Mouse (Mus musculus) midbrain, embryonic 11.5 days (tissue): ENCODE data around the gene Clcc1. TPM values are rescaled to one million over a fixed set of nuclear protein-coding genes. Genes with fewer than 3 reads are reported as not detected.
A peak's percentile ranks its signal among the peaks of the same experiment; 100 is the strongest.
"Not testable (repeated sequence)": the region's sequence is repeated elsewhere in the genome, so short reads cannot be mapped to it uniquely, and the experiment has no call there.

Experiments used
- ATAC-seq: fragments of 200-750 bp; cut with Nextera tagmentation; 2 replicates; pipeline ENCODE4 v1.8.0; 2017; ENCODE audit warnings: moderate TSS enrichment, moderate library complexity; ENCODE audit not compliant: low FRiP score
- DNase-seq: peaks from one replicate; pipeline ENCODE4 v3.0.0; 2015; ENCODE audit warnings: low spot score; ENCODE audit errors: missing footprints
- H3K27ac ChIP-seq: fragments of 300-500 bp; sonication (generic); 2 replicates; pipeline ENCODE4 v1.5.1; 2014; ENCODE audit warnings: low read depth, low read length
- H3K27me3 ChIP-seq: fragments of 300-500 bp; sonication (generic); 2 replicates; pipeline ENCODE4 v1.6.1; 2014; ENCODE audit warnings: mild to moderate bottlenecking, low read length, moderate library complexity, mixed read lengths; ENCODE audit not compliant: control insufficient read depth, insufficient read depth
- H3K36me3 ChIP-seq: fragments of 300-500 bp; sonication (generic); 2 replicates; pipeline ENCODE4 v1.6.1; 2014; ENCODE audit warnings: mild to moderate bottlenecking, low read length, moderate library complexity, mixed read lengths; ENCODE audit not compliant: control insufficient read depth, insufficient read depth
- H3K4me1 ChIP-seq: fragments of 300-500 bp; sonication (generic); 2 replicates; pipeline ENCODE4 v1.6.1; 2014; ENCODE audit warnings: low read length; ENCODE audit not compliant: control insufficient read depth, insufficient read depth
- H3K4me2 ChIP-seq: fragments of 300-500 bp; sonication (generic); 2 replicates; pipeline ENCODE4 v1.6.1; 2014; ENCODE audit warnings: mild to moderate bottlenecking, moderate library complexity
- H3K4me3 ChIP-seq: fragments of 300-500 bp; sonication (generic); 2 replicates; pipeline ENCODE4 v1.5.1; 2014; ENCODE audit warnings: low read depth, low read length
- H3K9ac ChIP-seq: fragments of 300-500 bp; sonication (generic); 2 replicates; pipeline ENCODE4 v1.6.1; 2014; ENCODE audit warnings: low read length
- H3K9me3 ChIP-seq: fragments of 300-500 bp; sonication (generic); 2 replicates; pipeline ENCODE4 v1.6.1; 2016; ENCODE audit warnings: low read length; ENCODE audit not compliant: control insufficient read depth
- WGBS: fragments of 180-500 bp; shearing (Covaris S2); extraction: QIAGEN DNeasy Blood & Tissue Kit; methylation state at CpG from one replicate; pipeline ENCODE4 v1.1.7; 2014; 5-methylcytosine and 5-hydroxymethylcytosine counted together
- polyA plus RNA-seq: library from polyadenylated mRNA; unstranded; fragments of >200 nt; fragmentation: Nextera tagmentation; extraction: Ambion mirVana; gene quantifications from 2 replicates; pipeline ENCODE4 v1.2.1, GENCODE M21; 2014

Gene Clcc1
- polyA plus RNA-seq, result 64.0 and 76.2 TPM in 2 replicates

GRCm38 (mm10) chr3:108653710-108654379 lies at the start of gene Clcc1:
TSS of gene Clcc1 (plus strand) at chr3:108653913.
- DNase-seq, result peak; percentile 100
- Histone ChIP-seq H3K9ac (peak within 1 kb of the TSS; percentile 82), H3K36me3 (no peaks in the 10 kb centered on the region), H3K27ac (peak within 1 kb of the TSS; percentile 52), H3K4me2 (peak within 1 kb of the TSS; percentile 45), H3K4me1 (peaks cover 8% of the 10 kb centered on the region; the same call in 1 of the 2 replicates), H3K4me3 (peak within 1 kb of the TSS; percentile 73), H3K27me3 (no peaks in the 10 kb centered on the region), H3K9me3 (no peaks in the 10 kb centered on the region)
- WGBS, result under 1% methylated on average over 56 of the region's 57 CpGs
- ATAC-seq, result peak; percentile 97

- no peak overlapping the region for H3K9ac ChIP-seq
- no peaks in the 10 kb centered on the region for H3K9me3 ChIP-seq
- no peak overlapping the region for H3K27ac ChIP-seq
- H3K4me1 ChIP-seq, result no peaks in the 10 kb centered on the region
- WGBS, result 69% methylated on average over 3 of the region's 3 CpGs
- no peaks in the 10 kb centered on the region for H3K27me3 ChIP-seq
- H3K4me2 ChIP-seq, result no peak overlapping the region
- ATAC-seq (no peak), DNase-seq (no peak)
- H3K36me3 ChIP-seq, result no peaks in the 10 kb centered on the region
- H3K4me3 ChIP-seq, result no peak overlapping the region
These were observed 44.8 kb upstream of the Clcc1 start for GRCm38 (mm10) chr3:108608906-108609305.

- Histone ChIP-seq H3K27me3 (no peaks in the 10 kb centered on the region), H3K36me3 (no peaks in the 10 kb centered on the region), H3K9me3 (no peaks in the 10 kb centered on the region), H3K27ac (no peak overlapping the region), H3K4me1 (no peaks in the 10 kb centered on the region), H3K4me2 (no peak overlapping the region), H3K4me3 (no peak overlapping the region), H3K9ac (no peak overlapping the region)
- ATAC-seq, result no peak
- DNase-seq, result no peak
- WGBS, result 90% methylated on average over 5 of the region's 5 CpGs
These were observed 19.0 kb upstream of the Clcc1 start for GRCm38 (mm10) chr3:108634761-108635160.

- H3K9ac ChIP-seq, result no peak overlapping the region
- DNase-seq (no peak), ATAC-seq (no peak)
- H3K27me3 ChIP-seq, result no peaks in the 10 kb centered on the region
- H3K9me3 ChIP-seq, result no peaks in the 10 kb centered on the region
- H3K36me3 ChIP-seq, result peaks cover 3% of the 10 kb centered on the region; the same call in 1 of the 2 replicates
- no peaks in the 10 kb centered on the region for H3K4me1 ChIP-seq
- H3K4me2 ChIP-seq, result no peak overlapping the region
- no peak overlapping the region for H3K27ac ChIP-seq
- H3K4me3 ChIP-seq, result no peak overlapping the region
- WGBS, result 73% methylated on average over 4 of the region's 4 CpGs
These were observed 14.3 kb upstream of the Clcc1 start for GRCm38 (mm10) chr3:108639412-108639811.

- Histone ChIP-seq H3K27ac (no peak overlapping the region), H3K36me3 (peaks cover 10% of the 10 kb centered on the region; the same call in 1 of the 2 replicates), H3K4me1 (no peaks in the 10 kb centered on the region), H3K4me2 (no peak overlapping the region), H3K9ac (no peak overlapping the region), H3K27me3 (no peaks in the 10 kb centered on the region), H3K9me3 (no peaks in the 10 kb centered on the region), H3K4me3 (no peak overlapping the region)
- 90% methylated on average over 4 of the region's 4 CpGs for WGBS
- DNase-seq (no peak), ATAC-seq (no peak)
These were observed 12.7 kb upstream of the Clcc1 start for GRCm38 (mm10) chr3:108640998-108641397.

- Histone ChIP-seq H3K36me3 (peaks cover 10% of the 10 kb centered on the region; the same call in 1 of the 2 replicates), H3K27ac (no peak overlapping the region), H3K27me3 (no peaks in the 10 kb centered on the region), H3K4me3 (no peak overlapping the region), H3K4me2 (no peak overlapping the region), H3K9ac (no peak overlapping the region), H3K9me3 (no peaks in the 10 kb centered on the region), H3K4me1 (no peaks in the 10 kb centered on the region)
- no peak for ATAC-seq
- whole genome bisulfite sequencing, result 94% methylated on average over 3 of the region's 3 CpGs
- no peak for DNase-seq
These were observed 8.9 kb upstream of the Clcc1 start for GRCm38 (mm10) chr3:108644856-108645255.

- no peak for ATAC-seq
- no peak overlapping the region for H3K9ac ChIP-seq
- no peaks in the 10 kb centered on the region for H3K27me3 ChIP-seq
- H3K9me3 ChIP-seq, result no peaks in the 10 kb centered on the region
- no peaks in the 10 kb centered on the region for H3K4me1 ChIP-seq
- no peak overlapping the region for H3K4me2 ChIP-seq
- 50% methylated on average over 7 of the region's 7 CpGs for WGBS
- no peak overlapping the region for H3K27ac ChIP-seq
- H3K4me3 ChIP-seq, result no peak overlapping the region
- no peak for DNase-seq
- H3K36me3 ChIP-seq, result peaks cover 10% of the 10 kb centered on the region; the same call in 1 of the 2 replicates
These were observed 7.7 kb upstream of the Clcc1 start for GRCm38 (mm10) chr3:108646036-108646435.

GRCm38 (mm10) chr3:108647681-108648080 lies 6.0 kb upstream of the Clcc1 start:
- not testable (repeated sequence) for H3K27ac ChIP-seq, H3K9me3 ChIP-seq, H3K9ac ChIP-seq, H3K4me3 ChIP-seq, DNase-seq, ATAC-seq, H3K4me1 ChIP-seq, H3K4me2 ChIP-seq, H3K27me3 ChIP-seq
- 38% methylated on average over 5 of the region's 5 CpGs for WGBS
- H3K36me3 ChIP-seq, result peaks cover 10% of the 10 kb centered on the region; the same call in 1 of the 2 replicates

GRCm38 (mm10) chr3:108652866-108653642 lies 659 bp upstream of the Clcc1 start:
- peak overlapping the region; percentile 20; the same call in 1 of the 2 replicates for H3K9ac ChIP-seq
- no peaks in the 10 kb centered on the region for H3K9me3 ChIP-seq
- no peak overlapping the region for H3K27ac ChIP-seq
- no peaks in the 10 kb centered on the region for H3K36me3 ChIP-seq
- H3K4me2 ChIP-seq, result peak overlapping the region; percentile 32; the same call in 1 of the 2 replicates
- peak; percentile 91 for DNase-seq
- no peaks in the 10 kb centered on the region for H3K27me3 ChIP-seq
- no peak overlapping the region for H3K4me3 ChIP-seq
- WGBS, result 29% methylated on average over 9 of the region's 9 CpGs
- ATAC-seq, result no peak
- peaks cover 8% of the 10 kb centered on the region; the same call in 1 of the 2 replicates for H3K4me1 ChIP-seq
